Mouse (Mus musculus): Measurements from ENCODE around the gene Racgap1.
A peak's percentile ranks its signal among the peaks of the same experiment; 100 is the strongest.

The Racgap1 gene

DNA sequence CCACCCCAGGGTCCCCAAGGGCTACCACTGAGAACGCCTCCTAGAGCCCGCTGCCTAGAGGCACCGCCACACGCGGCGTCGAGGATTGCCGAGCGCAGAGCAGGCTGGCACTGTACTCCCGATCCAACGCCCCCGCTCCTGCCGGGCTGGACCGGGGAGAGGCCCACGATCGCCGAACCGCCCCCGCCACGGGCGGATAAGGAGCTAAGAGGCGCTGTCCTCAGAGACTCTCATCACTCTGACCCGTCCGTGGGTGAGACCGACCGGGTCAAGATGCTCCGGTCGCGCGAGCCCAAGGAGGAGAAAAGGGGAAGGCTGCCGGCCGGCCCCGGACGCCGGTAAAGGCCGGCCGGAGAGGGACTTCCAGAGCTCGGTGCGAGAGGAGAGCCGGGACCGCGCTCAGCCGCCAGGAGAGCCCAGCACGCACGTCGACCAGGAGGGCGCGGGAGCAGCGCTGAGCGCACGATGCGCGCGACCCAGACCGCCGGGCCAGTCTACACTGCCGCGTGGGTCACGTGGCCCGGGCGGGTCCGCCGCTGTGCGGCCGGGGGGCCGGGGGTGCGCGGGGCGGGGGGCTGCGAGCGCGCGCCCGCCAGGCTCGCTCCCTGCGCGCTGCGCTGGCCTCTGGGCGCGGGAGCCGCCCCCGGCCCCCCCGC, 60.9 kb downstream of the Racgap1 start, which contains the start of gene Aqp5:
Aqp5 (plus strand) TSS at position 354 of the 656 bp plus-strand sequence.
- no peak for DNase-seq (ENCODE audit: low spot score)

GRCm38 (mm10) chr15:99589704-99590103, 61.8 kb downstream of the Racgap1 start:
- no peak for DNase-seq (ENCODE audit: low spot score)

DNA sequence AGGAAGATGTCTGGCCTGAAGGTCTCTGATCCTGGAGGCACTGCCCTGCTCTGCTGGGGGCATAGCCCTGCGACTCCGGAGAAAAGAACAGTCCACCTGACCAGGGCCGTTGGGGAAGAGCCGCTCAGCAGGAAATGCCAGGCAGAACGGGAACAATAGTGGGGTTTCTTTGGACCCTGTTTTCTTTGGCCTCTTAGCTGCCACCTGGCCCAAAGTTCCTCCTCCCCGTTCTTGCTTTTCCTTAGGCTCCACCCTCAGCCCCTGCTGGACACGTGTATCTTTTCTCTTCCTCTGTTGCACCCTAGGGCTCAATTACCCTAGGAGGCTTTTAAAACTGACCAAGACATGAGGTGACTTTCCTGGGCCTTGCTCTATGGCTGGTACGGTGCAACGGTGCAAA, 62.2 kb downstream of the Racgap1 start:
- DNase-seq (ENCODE audit: low spot score) = no peak

DNA sequence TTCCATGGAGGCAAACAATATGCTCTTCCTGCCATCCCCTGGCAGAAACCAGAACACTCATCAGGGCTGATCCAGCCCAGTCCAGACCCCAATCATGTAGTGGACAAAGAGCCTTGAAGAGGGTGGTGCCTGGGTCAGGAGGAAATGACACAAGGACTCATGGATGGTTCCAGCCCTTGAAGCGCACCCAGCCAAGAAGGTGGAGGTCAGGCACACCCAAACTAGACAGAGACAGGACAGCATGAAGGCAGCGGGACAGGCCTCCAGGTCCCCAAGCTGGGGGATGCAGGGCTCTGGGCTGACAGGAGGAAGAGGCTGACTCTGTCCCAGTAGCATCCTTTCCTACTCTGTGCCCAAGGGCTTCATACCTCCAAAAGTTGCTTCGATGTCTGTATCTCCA, 64.9 kb downstream of the Racgap1 start:
- DNase-seq (ENCODE audit: low spot score) = no peak

DNA sequence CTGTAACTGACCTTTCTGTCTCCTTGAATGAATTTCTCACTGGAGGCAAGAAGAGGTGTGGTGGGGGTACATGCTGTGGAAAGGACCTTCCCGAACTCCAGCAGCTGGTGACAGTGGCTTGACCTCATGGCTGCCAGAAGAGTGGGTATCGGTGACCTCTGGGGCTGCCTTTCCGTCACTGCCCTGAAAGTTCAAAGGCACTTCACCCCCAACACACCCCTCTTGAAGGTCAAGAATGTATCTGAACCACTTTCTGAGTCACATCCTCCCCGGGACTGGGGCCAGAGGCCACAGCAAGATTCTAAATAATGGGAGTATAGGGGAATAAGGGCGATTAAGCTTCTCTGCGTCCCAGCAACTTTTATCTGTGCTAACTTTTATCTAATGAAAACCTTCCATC, 65.7 kb downstream of the Racgap1 start:
- no peak for DNase-seq (ENCODE audit: low spot score)

DNA sequence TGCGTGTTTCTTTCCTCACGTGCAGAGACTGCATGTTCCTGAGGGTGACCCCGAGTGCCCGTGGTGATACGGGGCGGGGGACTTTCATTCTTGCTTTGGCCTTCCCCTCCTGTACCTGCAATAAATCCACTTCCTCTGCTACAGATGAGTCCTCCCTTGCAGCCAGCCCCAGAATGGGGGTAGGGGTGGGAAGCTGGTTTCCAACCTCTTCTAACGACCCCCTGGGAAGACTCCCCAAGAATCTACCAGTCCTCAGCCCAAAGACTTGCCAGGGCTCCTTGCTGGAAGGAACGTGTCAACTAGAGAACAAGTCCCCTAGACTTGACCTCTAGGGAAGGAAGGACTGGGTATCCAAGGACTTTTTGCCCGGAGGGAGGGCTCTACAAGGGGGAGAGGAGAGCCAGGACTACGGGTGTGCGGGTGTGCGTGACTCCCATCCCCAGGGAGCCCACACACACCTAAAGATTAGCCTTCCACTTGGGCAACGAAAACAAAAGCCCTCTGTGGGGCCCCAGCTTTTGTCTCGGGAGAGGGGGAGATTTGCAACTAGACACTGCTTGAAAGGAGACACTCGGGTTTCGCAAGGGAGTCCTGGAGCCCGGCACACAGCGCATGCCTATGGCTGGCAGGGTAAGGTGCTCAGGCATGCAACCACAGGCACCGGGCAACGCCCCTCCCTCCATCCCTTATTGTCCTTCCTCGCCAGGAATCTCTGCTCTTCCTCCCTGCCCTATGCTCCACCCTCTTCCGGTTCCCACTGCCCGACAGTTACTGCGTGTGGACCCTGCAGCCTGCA, 66.9 kb downstream of the Racgap1 start:
- no peak for DNase-seq (ENCODE audit: low spot score)

DNA sequence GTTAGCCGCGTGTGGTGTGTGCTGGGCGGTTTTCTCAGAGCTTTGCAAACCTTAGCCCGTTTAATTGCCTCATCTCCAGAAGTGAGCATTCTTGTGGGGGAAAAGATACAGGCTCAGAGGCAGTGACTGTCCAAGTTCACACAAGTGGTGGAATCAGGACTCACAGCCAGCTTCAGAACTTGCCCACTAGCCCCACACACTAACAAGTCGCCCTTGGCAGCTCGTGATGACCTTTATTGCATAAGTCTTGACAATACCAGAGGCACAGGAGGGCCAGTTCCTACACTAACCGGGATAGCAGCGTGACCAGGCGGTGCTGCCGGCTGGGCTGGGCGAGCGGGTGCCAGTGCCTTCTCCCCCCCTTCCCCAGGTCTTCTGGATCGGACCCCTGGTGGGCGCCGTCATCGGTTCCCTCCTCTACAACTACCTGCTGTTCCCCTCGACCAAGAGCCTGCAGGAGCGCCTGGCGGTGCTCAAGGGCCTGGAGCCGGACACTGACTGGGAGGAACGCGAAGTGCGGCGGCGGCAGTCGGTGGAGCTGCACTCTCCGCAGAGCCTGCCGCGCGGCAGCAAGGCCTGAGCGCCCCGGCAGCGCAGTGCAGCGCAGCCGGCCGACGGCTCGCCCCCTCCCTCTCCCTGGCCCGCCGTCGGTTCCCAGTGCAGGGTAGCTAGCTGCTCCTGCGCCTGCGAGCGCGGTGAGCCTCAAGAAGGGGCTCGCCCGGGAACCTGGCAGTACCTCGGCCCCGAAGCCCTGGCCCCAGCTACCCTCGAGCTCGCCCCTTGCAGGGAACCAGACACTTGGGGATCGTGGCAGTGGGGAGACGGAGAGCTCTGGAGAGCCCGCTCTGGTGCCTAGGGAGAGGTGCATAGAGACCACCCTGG, 67.8 kb downstream of the Racgap1 start:
- no peak for DNase-seq (ENCODE audit: low spot score)

DNA sequence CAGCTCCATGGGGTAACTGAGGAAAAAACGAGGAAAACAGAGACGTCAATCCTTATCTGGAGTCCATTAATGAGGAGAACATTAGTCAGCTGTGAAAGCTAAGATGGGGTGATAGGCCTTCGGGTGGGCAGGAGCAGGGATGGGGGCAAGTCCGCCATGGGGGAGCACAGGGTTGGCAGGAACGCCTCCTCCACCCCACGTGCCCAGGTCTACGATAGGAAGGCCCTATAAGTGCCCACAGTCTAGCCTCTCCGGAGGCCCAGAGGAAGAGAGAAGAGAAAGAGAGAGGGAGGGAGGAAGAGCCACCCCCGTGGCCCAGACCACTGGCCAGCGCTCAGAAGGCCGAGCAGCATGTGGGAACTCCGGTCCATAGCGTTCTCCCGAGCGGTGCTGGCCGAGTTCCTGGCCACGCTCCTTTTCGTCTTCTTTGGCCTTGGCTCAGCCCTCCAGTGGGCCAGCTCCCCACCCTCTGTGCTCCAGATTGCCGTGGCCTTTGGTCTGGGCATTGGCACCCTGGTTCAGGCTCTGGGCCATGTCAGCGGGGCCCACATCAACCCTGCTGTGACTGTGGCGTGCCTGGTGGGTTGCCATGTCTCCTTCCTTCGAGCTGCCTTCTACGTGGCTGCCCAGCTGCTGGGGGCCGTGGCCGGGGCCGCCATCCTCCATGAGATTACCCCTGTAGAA, 72.5 kb downstream of the Racgap1 start, which contains the start of gene Aqp2:
Aqp2 (plus strand) TSS at position 254 of the 684 bp plus-strand sequence.
- DNase-seq (ENCODE audit: low spot score) = peak; percentile 44

Data from ovary, adult 18-20 months (tissue).